24 mouse cellular contexts compared by ENCODE assay signal in the genomic region with DNA sequence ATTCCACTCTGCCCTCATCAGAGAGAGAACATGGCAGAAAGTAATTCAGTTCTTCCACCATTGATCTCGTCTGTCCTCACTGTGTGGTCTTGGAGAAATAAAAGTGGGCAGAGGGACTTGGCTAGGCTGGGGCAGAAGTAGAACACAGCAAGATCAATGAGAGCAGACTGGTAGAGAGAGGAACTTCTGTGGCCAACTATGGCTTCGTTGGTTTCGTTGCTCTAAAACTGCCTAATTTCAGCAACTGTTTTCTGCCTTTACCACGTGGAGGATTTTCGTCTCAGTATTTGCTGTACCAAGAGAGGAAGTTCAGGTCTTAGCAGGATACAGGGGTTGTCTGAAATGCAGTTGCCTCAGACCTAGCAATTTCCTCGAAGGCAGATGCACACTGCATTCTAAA.
A peak's percentile ranks its signal among the peaks of the same experiment; 100 is the strongest.
DNase-seq lines count a peak whose midpoint lies in the region; ATAC-seq and TF ChIP-seq lines count a peak whose summit lies in the region.
"Had no signal": no experiment of that assay in that cellular context is flagged by ENCODE, and none has a peak within 500 bp of the region (broad histone marks: within the 10 kb centered on the region; RNA-seq: fewer than 3 reads in every experiment).

No protein-coding gene starts in this region.

- H3K27ac ChIP-seq in midbrain, embryonic 11.5 days (ENCODE audit: low read depth, low read length), result no peak overlapping the region
- no peak overlapping the region for H3K27ac ChIP-seq in midbrain, postnatal 0 days (ENCODE audit: low read depth, low read length)
- H3K27ac ChIP-seq: forebrain, embryonic 10.5 days; forebrain, embryonic 13.5 days; heart, adult 2 months; hindbrain, embryonic 10.5 days; hindbrain, embryonic 13.5 days; intestine, embryonic 15.5 days had no signal

- H3K36me3 ChIP-seq in midbrain, embryonic 11.5 days (ENCODE audit: control insufficient read depth, insufficient read depth, low read length), result no peaks in the 10 kb centered on the region
- no peaks in the 10 kb centered on the region for H3K36me3 ChIP-seq in midbrain, postnatal 0 days (ENCODE audit: insufficient read depth, low read length)
- H3K36me3 ChIP-seq: forebrain, embryonic 10.5 days; hindbrain, embryonic 10.5 days; hindbrain, embryonic 13.5 days; intestine, embryonic 15.5 days had no signal

- H3K27me3 ChIP-seq in midbrain, embryonic 11.5 days (ENCODE audit: control insufficient read depth, insufficient read depth, low read length), result no peaks in the 10 kb centered on the region
- H3K27me3 ChIP-seq in midbrain, postnatal 0 days (ENCODE audit: insufficient read depth, low read length), result no peaks in the 10 kb centered on the region
- H3K27me3 ChIP-seq: forebrain, embryonic 13.5 days; hindbrain, embryonic 13.5 days; intestine, embryonic 15.5 days had no signal

- TF ChIP-seq CTCF in midbrain, postnatal 0 days (IDR thresholded peaks at IDR 0.05), result no peak

- DNase-seq in heart, adult 11 months, result peak; percentile 48
- no peak for DNase-seq in heart, adult 18-20 months
- DNase-seq in midbrain, embryonic 11.5 days (ENCODE audit: low spot score, missing footprints), result peak; percentile 77
- DNase-seq in midbrain, postnatal 0 days (ENCODE audit: low spot score), result no peak
- DNase-seq in adrenal gland, postnatal 36 days, result no peak
- DNase-seq in adrenal gland, adult 8-10 months, result no peak
- DNase-seq: adrenal gland, adult 2 months; adrenal gland, postnatal 25 days; B cell, adult 2 months; cerebellum, adult 18-20 months; cerebellum, adult 9-10 months; cerebellum, postnatal 14 days; gastrocnemius, postnatal 10 days; gastrocnemius, postnatal 36 days; heart, adult 2 months had no signal

- no peak overlapping the region for H3K4me2 ChIP-seq in midbrain, embryonic 11.5 days
- no peak overlapping the region for H3K4me2 ChIP-seq in midbrain, postnatal 0 days (ENCODE audit: low read depth, low read length, poor library complexity, severe bottlenecking)
- H3K4me2 ChIP-seq: forebrain, embryonic 13.5 days; heart, embryonic 11.5 days; hindbrain, embryonic 13.5 days; intestine, embryonic 15.5 days had no signal

- no peak overlapping the region for H3K4me3 ChIP-seq in midbrain, embryonic 11.5 days (ENCODE audit: low read depth, low read length)
- H3K4me3 ChIP-seq in midbrain, postnatal 0 days (ENCODE audit: low read depth, low read length), result no peak overlapping the region
- H3K4me3 ChIP-seq: forebrain, embryonic 10.5 days; forebrain, embryonic 13.5 days; heart, adult 2 months; hindbrain, embryonic 10.5 days; hindbrain, embryonic 13.5 days; intestine, embryonic 15.5 days had no signal

- no peak overlapping the region for H3K9ac ChIP-seq in midbrain, embryonic 11.5 days (ENCODE audit: low read length)
- H3K9ac ChIP-seq in midbrain, postnatal 0 days (replicated peaks; ENCODE audit: low read length, poor library complexity, severe bottlenecking), result no peak overlapping the region
- H3K9ac ChIP-seq: forebrain, embryonic 13.5 days; hindbrain, embryonic 13.5 days; intestine, embryonic 15.5 days had no signal

- H3K4me1 ChIP-seq in midbrain, embryonic 11.5 days (ENCODE audit: control insufficient read depth, insufficient read depth, low read length), result no peaks in the 10 kb centered on the region
- H3K4me1 ChIP-seq in midbrain, postnatal 0 days (ENCODE audit: insufficient read depth, low read length), result no peaks in the 10 kb centered on the region
- H3K4me1 ChIP-seq: forebrain, embryonic 13.5 days; hindbrain, embryonic 10.5 days; hindbrain, embryonic 13.5 days; intestine, embryonic 15.5 days had no signal

- no peaks in the 10 kb centered on the region for H3K9me3 ChIP-seq in midbrain, embryonic 11.5 days (ENCODE audit: control insufficient read depth, low read length)
- H3K9me3 ChIP-seq in midbrain, postnatal 0 days (ENCODE audit: low read length), result no peaks in the 10 kb centered on the region
- H3K9me3 ChIP-seq: forebrain, embryonic 10.5 days; forebrain, embryonic 13.5 days; hindbrain, embryonic 10.5 days; hindbrain, embryonic 13.5 days; intestine, embryonic 15.5 days had no signal

- 72% methylated on average over 6 of the region's 6 CpGs for WGBS in midbrain, embryonic 11.5 days
- WGBS in midbrain, postnatal 0 days, result 67% methylated on average over 6 of the region's 6 CpGs

- ATAC-seq in midbrain, embryonic 11.5 days (ENCODE audit: low FRiP score), result no peak
- ATAC-seq in midbrain, postnatal 0 days (ENCODE audit: low FRiP score), result no peak
- ATAC-seq in megakaryocyte progenitor cell, adult 5-6 weeks (replicated peaks; ENCODE audit: poor library complexity), result 0 out of 2 replicates have a peak, but pooled peaks have one; percentile 34
- ATAC-seq: forebrain, embryonic 13.5 days; forebrain, embryonic 16.5 days; hindbrain, embryonic 16.5 days; intestine, embryonic 15.5 days had no signal

Comparison
In these comparisons a context has a peak if more than half of its experiments do, and no peak if none do; other contexts are left out.
1. DNase-seq: peak in heart, adult 11 months (single experiment) and midbrain, embryonic 11.5 days (single experiment); none in heart, adult 18-20 months (0 of 2), midbrain, postnatal 0 days (single experiment), adrenal gland, postnatal 36 days (0 of 2) and adrenal gland, adult 8-10 months (single experiment).